Mouse (Mus musculus): ENCODE measurements around the gene Rasip1. TPM values are rescaled to one million over a fixed set of nuclear protein-coding genes. Genes with fewer than 3 reads are reported as not detected.
A peak's percentile ranks its signal among the peaks of the same experiment; 100 is the strongest.

Gene Rasip1
- 4.3 and 9.3 TPM in 2 replicates for polyA plus RNA-seq (2012; ENCODE audit: insufficient read depth, insufficient read length, missing spikeins)

DNA sequence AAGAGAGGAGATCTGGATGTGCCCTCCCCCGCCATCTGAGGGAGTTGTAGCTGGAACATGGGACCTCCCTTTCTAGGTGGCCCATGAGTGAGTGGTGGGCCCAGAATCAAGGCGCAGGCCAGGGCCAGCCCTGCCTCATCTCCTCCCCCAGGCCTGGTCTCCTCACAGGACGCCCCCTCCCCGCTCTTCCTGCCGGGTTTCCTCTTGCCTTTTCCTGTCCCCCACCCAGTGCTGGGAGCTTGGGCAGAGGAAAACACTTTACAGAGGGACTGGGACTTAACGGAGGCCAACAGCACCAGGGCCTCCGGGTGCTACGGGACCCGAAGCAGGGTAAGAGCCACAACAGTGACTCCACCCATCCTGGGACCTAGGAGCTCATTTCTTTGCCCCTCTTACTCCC is at the start of gene Rasip1:
Gene Rasip1, plus strand, starts transcription at position 228 of the 400 bp plus-strand sequence.
- H3K4me3 ChIP-seq (ENCODE audit: insufficient read depth, low read depth, low read length) = peak within 1 kb of the TSS; percentile 93
- peak within 1 kb of the TSS; percentile 99 for H3K27ac ChIP-seq (replicated peaks; ENCODE audit: low read depth, low read length)
- no peaks in the 10 kb centered on the region; the same call in 1 of the 2 replicates for H3K4me1 ChIP-seq (ENCODE audit: control insufficient read depth, insufficient read depth, insufficient read length, low read length)

GRCm38 (mm10) chr7:45585923-45586322 is 41.4 kb upstream of the Rasip1 start:
- peaks cover 6% of the 10 kb centered on the region; the same call in 1 of the 2 replicates for H3K4me1 ChIP-seq (ENCODE audit: control insufficient read depth, insufficient read depth, insufficient read length, low read length)
- H3K27ac ChIP-seq (replicated peaks; ENCODE audit: low read depth, low read length) = no peak overlapping the region
- H3K4me3 ChIP-seq (ENCODE audit: insufficient read depth, low read depth, low read length) = no peak overlapping the region

DNA sequence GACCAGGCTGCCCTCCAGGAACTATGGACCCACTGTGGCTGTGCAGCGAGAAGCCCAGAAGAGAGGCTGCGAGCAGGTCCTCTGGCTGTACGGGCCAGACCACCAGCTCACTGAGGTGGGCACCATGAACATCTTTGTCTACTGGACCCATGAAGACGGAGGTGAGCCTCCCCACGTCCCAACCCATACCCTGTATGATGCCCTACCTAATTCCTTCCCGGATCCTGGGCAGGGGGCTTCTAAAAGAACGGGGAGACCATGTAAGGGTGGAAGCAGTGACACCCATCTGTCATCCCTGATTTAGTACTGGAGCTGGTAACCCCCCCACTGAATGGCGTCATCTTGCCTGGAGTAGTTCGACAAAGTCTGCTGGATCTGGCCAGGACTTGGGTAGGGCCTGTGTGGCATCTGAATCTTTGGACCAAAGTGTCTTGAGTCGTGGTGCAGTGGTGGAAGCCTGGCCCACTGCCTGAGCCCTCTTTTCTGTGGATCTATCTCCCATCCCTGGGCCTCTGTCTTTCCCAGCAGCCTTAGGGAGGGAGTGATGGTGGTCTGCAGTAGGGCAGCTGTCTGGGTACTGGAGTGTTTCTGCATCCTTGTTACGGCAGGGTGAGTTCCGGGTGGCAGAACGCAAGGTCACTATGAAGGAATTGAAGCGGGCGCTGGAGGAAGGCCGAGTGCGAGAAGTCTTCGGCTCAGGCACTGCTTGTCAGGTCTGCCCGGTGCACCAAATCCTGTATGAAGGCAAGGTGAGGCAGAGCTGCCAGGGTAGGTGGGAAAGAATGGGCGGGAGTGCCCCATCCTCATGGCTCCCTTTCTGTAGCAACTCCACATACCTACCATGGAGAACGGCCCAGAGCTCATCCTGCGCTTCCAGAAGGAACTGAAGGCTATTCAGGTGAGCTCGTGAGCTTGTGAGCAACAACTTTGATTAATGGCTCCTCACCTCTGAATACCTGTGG is 39.4 kb upstream of the Rasip1 start:
- Histone ChIP-seq H3K4me3 (ENCODE audit: insufficient read depth, low read depth, low read length) (no peak overlapping the region), H3K4me1 (ENCODE audit: control insufficient read depth, insufficient read depth, insufficient read length, low read length) (peaks cover 6% of the 10 kb centered on the region; the same call in 1 of the 2 replicates), H3K27ac (replicated peaks; ENCODE audit: low read depth, low read length) (no peak overlapping the region)

- Histone ChIP-seq H3K4me3 (ENCODE audit: insufficient read depth, low read depth, low read length) (peak overlapping the region; percentile 33), H3K27ac (replicated peaks; ENCODE audit: low read depth, low read length) (no peak overlapping the region), H3K4me1 (ENCODE audit: control insufficient read depth, insufficient read depth, insufficient read length, low read length) (peaks cover 6% of the 10 kb centered on the region; the same call in 1 of the 2 replicates)
Measured at GRCm38 (mm10) chr7:45589173-45589572, 38.1 kb upstream of the Rasip1 start.

GRCm38 (mm10) chr7:45589898-45590297 is 37.4 kb upstream of the Rasip1 start:
- no peak overlapping the region for H3K27ac ChIP-seq (replicated peaks; ENCODE audit: low read depth, low read length)
- H3K4me1 ChIP-seq (ENCODE audit: control insufficient read depth, insufficient read depth, insufficient read length, low read length) = peaks cover 6% of the 10 kb centered on the region; the same call in 1 of the 2 replicates
- H3K4me3 ChIP-seq (ENCODE audit: insufficient read depth, low read depth, low read length) = no peak overlapping the region

DNA sequence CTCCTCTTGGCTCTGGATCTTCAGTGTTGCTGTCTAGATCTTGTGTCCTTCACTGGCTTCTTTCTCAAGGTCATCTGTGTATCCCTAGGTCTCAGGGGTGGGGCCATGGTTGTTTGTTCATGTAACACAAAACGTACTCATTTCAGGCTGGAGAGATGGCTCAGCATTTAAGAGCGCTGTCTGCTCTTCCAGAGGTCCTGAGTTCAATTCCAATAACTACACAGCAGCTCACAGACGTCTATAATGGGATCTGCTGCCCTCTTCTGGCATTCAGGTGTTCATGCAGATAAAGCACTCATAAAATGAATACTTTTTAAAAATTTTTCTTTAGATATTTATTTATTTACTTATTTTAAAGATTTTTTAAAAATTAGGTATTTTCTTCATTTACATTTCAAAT is 36.4 kb upstream of the Rasip1 start:
- Histone ChIP-seq H3K27ac (replicated peaks; ENCODE audit: low read depth, low read length) (no peak overlapping the region), H3K4me1 (ENCODE audit: control insufficient read depth, insufficient read depth, insufficient read length, low read length) (peaks cover under 1% of the 10 kb centered on the region; the same call in 1 of the 2 replicates), H3K4me3 (ENCODE audit: insufficient read depth, low read depth, low read length) (no peak overlapping the region)

- H3K27ac ChIP-seq (replicated peaks; ENCODE audit: low read depth, low read length) = peak overlapping the region; percentile 51; the same call in 1 of the 2 replicates
- no peak overlapping the region for H3K4me3 ChIP-seq (ENCODE audit: insufficient read depth, low read depth, low read length)
Measured at GRCm38 (mm10) chr7:45591880-45592279, 35.4 kb upstream of the Rasip1 start.

GRCm38 (mm10) chr7:45593118-45593815 is 34.0 kb upstream of the Rasip1 start:
- H3K27ac ChIP-seq (replicated peaks; ENCODE audit: low read depth, low read length) = no peak overlapping the region
- no peak overlapping the region for H3K4me3 ChIP-seq (ENCODE audit: insufficient read depth, low read depth, low read length)
- H3K4me1 ChIP-seq (ENCODE audit: control insufficient read depth, insufficient read depth, insufficient read length, low read length) = no peaks in the 10 kb centered on the region

More at GRCm38 (mm10) chr7:45591880-45592279, 35.4 kb upstream of the Rasip1 start:
- H3K4me1 ChIP-seq (ENCODE audit: control insufficient read depth, insufficient read depth, insufficient read length, low read length) = no peaks in the 10 kb centered on the region

GRCm38 (mm10) chr7:45595176-45595575 is 32.1 kb upstream of the Rasip1 start:
- H3K4me3 ChIP-seq (ENCODE audit: insufficient read depth, low read depth, low read length) = no peak overlapping the region
- H3K27ac ChIP-seq (replicated peaks; ENCODE audit: low read depth, low read length) = no peak overlapping the region
- no peaks in the 10 kb centered on the region for H3K4me1 ChIP-seq (ENCODE audit: control insufficient read depth, insufficient read depth, insufficient read length, low read length)

GRCm38 (mm10) chr7:45596107-45596506 is 31.2 kb upstream of the Rasip1 start:
- Histone ChIP-seq H3K4me3 (ENCODE audit: insufficient read depth, low read depth, low read length) (no peak overlapping the region), H3K27ac (replicated peaks; ENCODE audit: low read depth, low read length) (no peak overlapping the region)

DNA sequence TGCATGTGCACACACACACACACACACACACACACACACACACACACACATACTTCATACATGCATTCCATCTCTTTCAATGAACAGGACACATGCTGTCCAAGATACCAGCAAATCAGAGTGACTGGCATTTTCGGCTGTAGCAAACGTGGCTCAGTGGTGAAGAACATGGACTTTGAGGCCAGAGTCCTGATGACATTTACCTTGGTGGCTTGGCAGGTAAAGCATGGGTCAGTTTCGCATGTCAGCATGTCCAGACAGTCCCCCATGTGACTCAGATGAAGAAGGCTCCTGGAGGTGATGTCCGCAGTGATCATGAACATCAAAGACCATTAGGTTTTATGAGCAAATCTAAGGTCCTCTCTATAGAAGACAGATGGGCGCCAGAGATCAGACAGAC is 30.3 kb upstream of the Rasip1 start:
- no peaks in the 10 kb centered on the region for H3K4me1 ChIP-seq (ENCODE audit: control insufficient read depth, insufficient read depth, insufficient read length, low read length)
- H3K27ac ChIP-seq (replicated peaks; ENCODE audit: low read depth, low read length) = no peak overlapping the region
- no peak overlapping the region for H3K4me3 ChIP-seq (ENCODE audit: insufficient read depth, low read depth, low read length)

More at GRCm38 (mm10) chr7:45596107-45596506, 31.2 kb upstream of the Rasip1 start:
- H3K4me1 ChIP-seq (ENCODE audit: control insufficient read depth, insufficient read depth, insufficient read length, low read length) = no peaks in the 10 kb centered on the region

DNA sequence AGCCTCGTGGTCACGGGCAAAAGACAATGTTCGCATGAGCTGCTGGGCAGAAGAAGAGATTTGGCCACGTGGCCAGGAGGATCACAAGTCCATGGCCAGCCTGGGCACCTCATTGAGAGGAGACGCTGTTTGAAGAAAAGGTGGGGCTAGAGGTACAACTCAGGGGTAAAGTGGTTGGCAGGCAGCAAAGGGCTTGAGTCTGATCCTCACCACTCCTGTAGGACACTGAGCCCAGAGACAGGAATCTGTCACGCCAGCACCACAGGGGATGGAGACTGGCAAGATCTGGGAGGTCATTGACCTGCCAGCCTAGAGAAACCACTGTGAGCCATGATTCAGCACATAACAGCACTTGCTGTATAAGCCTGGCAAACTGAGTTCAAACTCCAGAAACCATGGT is 29.8 kb upstream of the Rasip1 start:
- H3K4me1 ChIP-seq (ENCODE audit: control insufficient read depth, insufficient read depth, insufficient read length, low read length) = no peaks in the 10 kb centered on the region
- H3K27ac ChIP-seq (replicated peaks; ENCODE audit: low read depth, low read length) = no peak overlapping the region
- no peak overlapping the region for H3K4me3 ChIP-seq (ENCODE audit: insufficient read depth, low read depth, low read length)

- Histone ChIP-seq H3K4me1 (ENCODE audit: control insufficient read depth, insufficient read depth, insufficient read length, low read length) (no peaks in the 10 kb centered on the region), H3K27ac (replicated peaks; ENCODE audit: low read depth, low read length) (no peak overlapping the region), H3K4me3 (ENCODE audit: insufficient read depth, low read depth, low read length) (no peak overlapping the region)
Measured at GRCm38 (mm10) chr7:45598960-45599879, 28.1 kb upstream of the Rasip1 start.

- Histone ChIP-seq H3K4me1 (ENCODE audit: control insufficient read depth, insufficient read depth, insufficient read length, low read length) (no peaks in the 10 kb centered on the region), H3K27ac (replicated peaks; ENCODE audit: low read depth, low read length) (peak overlapping the region; percentile 20; the same call in 1 of the 2 replicates), H3K4me3 (ENCODE audit: insufficient read depth, low read depth, low read length) (no peak overlapping the region)
Measured at GRCm38 (mm10) chr7:45605704-45606289, 21.5 kb upstream of the Rasip1 start.
